Mouse (Mus musculus) mouse trophoblast stem cell (cell line): ENCODE results near the gene Tekt1.

Experiments used
- in situ Hi-C, 2 experiments: fragments of 300-500 bp; cut with MseI, MboI; formaldehyde crosslinking; loops; 2 replicates in 1 of 2; 3 replicates in 1 of 2; pipeline ENCODE4 v1.15.1; 2025

The Tekt1 gene

DNA sequence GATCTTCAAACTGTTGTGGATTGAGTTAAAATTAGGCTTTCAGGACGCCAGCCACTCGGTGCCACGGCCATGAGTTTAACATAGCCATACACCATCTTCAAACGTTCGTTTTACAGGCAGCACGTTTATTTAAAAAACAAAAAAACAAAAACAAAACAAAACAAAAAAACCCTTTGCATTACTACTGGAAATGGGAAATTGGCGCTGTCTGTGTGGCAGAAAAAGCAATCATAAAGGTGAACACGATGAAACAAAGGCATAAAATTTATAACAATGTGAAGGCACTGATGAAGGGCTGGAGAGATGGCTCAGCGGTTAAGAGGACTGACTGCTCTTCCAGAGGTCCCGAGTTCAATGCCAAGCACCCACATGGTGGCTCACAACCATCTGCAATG, at the start of gene Tekt1:
TSS of gene Tekt1 (minus strand) at position 96 of the 395 bp plus-strand sequence.
- in situ Hi-C loops: no loop called here

DNA sequence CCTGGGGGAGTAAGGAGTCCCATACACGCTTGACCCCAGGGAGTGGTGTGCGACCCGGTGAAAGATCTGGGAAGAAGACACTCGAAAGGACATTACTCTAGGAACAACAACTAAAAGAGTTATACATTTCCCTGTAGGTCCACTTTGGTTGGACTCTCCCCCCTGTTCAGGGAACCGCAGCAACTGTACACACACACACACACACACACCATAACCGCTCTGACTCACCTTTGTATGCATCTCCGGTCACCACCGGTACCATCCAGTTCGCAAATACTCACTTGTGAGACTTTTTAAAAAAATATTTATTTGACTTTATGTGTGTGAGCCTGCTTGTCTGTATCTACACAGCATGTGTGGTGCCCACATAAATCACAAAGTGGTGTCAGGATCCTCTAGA, 49.7 kb upstream of the Tekt1 start:
- in situ Hi-C loops: no loop called here

DNA sequence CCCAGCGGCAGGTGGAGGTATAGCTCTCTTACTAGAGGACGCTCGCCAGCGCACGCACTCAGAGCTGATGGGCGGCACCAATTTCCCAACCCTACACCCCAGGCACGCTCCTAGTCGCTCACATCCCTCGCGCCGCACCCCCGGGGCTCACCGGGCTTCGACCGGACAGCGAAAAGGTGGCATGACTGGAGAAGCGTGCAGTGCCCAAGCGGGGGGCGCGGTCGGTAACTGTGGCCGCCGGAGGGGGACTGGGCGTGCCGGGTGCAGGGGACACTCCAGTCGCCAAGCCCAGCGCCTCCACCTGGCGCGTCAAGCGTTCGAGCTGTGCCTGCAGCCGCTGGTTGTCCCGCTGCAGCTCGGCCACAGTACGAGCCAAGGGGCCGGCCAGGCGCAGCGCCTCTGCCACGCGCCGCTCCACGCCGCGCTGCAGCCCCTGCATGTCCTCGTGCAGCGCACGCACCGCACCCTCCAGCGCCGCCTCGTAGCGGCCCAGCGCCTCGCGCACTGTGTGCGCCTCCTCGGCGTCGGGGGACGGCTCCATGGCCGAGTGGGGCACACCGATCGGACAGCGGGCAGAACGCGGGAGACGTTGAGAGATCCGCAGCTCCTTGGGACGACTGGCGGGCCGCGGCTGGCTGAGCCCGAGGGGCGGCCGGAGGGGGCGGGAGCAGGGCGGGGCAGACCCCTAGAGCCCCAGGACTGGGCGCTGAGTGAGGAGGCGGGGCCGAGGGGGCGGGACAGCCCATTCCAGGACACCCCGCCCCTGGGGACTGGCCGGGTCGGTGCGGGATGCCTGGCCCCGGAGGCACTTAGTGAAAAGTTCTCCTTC, 49.1 kb upstream of the Tekt1 start, which contains the start of gene Smtnl2:
TSS of gene Smtnl2 (minus strand) at position 621 of the 829 bp plus-strand sequence.
- in situ Hi-C loops: no loop called here

DNA sequence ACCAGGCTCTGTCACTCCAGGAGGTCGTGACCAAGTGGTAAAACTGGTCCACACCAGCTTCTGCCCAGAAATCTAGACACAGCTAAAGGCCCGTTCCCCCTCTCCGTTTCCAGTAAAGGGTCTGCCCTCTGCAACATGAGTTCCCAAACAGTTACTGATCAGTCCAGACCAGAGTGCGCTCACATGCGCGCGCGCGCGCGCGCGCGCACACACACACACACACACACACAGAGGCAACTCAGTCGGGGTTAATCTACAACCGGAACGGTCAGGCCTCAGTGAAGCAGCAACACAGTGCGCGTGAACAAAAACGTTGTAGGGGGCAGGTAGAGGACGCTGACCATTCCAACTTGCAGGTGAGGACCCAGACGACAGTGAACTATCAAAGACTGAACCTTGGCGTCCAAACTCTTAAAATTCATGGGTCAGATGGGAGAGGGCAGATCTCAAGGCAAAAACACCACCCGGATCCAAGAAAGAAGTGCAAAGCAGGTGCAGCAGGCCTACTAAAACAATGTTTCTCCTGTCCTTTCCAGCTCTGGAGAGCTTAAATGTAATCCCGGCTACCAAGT, 48.4 kb upstream of the Tekt1 start:
- in situ Hi-C loops: no loop called here

DNA sequence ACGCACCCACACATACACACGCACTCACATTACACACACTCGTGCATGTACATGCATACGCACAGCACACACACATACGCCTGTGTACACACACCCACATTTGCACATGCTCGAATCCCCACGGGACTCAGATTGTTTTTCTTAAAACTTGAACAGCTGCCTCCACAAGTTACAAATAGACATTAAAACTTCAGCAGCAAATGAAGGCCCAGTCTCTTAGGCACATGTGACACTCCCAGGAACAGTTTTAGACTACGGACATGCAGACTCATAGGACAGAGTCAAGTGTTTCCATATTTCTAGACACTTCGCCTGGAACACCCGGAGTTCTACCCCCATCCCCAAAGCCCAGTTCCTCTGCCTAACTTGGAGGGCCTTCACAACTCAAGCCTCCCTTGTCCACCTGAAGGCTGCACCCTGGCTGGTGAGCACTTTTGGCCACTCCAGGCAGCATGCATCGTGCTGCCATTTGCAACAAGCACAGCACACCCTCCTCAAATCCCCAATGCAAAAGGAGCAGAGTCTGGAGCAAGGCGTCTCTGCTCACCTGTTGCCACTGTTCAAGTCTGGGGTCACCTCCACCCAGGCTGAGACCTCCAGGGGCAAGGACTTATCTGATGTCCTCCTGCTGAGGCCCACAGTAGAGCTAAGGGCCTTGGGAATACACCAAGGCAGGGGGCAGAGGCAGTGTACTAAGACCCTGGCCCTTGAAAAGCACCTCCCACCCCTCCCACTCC, 47.6 kb upstream of the Tekt1 start:
- in situ Hi-C loops: no loop called here

DNA sequence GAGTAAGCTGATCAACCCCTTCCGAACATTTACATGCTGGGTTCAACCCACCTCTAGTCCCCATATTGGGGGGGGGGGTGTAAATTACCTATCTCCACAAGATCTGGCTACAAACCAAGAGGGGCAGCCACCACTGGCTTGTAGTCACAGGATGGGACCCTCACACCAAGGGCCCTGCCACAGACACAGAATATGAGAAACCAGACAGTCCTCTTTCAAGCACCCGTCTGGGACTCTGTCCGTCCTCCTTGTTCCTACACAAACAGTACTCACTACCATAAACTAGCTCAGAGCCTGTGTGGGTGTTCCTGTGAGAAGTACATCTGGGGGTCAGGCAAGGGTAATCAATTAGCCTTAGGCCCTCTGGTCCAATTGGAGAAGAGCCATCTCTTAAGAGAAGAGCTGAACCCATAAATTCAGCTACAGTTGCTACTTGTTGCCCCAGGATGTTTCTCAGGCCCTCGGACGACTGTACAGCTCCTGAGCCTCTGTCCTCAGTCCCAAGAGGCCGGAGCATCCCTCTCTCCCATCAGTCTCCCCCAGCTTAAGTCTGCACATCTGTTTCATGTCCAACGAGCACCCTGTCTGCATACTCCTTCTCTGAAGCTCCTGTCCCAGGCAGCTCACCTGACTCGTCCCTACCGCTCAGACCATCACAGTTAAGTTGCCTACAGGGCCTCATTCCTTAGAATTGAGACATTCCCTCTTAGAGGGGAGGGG, 46.4 kb upstream of the Tekt1 start:
- in situ Hi-C loops: no loop called here

DNA sequence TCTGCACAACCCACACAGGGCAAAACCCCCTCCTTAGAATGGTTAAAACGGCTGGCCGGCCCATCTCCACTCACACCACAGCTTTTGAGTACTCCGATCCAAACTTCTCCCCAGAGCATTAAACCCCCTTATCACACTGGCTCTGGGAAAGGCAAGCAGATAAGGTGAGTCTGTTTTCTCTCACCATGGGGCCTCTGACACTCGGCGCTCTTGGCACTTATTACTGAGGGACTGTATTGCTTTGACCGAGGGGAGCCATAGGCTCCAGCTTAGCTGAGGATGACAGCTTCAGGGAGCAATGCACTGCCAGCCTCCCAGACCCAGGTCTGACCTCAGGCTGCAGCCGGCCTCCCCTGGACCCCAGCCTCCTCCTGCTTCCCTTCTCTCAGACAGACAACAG, 45.3 kb upstream of the Tekt1 start:
- in situ Hi-C loops: no loop called here

DNA sequence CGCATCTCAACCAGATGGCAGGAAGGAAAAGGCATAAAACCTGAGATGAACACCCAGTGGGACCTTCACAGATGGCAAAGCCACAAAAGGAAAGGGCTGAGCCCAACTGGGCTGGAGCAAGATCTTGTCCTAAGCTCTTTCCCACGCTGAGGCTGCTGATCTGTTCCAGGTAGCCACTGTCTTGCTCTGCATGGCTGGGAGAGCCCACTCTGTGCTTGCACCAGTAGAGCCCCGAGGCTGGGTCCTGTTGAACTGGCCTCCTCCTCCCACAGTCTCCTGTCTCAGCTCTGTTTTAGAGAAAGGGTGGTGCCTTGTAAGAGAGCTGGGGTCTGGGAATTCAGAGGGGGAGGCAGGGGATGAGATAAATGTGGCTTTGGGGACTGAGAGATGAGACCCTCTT, 44.8 kb upstream of the Tekt1 start:
- in situ Hi-C loops: no loop called here

DNA sequence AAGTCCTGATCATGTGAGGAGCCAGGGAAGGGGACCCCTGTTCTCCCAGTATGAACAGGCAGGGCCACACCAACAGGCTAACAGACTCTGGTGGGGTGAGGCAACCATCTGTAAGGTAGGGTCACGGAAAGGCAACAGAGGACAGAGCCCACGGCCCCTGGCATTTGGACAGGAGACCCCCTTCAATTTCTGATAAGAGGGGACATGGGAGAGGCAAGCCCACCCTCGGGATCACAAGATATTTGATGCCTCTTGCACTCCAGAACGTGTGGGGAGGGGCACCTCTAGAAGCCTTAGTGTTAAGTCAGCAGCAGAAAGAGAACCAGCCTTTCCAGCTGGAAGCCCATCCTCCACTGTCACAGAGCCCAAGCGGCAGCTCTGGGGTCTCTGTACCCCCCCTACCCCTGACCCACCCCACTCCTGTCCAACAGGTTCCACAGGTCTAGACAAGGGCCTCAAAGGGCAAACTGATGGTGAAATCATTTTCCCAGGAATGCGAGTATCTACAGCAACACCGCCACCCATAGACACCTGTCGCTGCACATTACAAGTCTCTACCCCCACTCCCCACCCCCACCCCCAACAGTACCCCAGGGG, 43.9 kb upstream of the Tekt1 start:
- in situ Hi-C loops: no loop called here

DNA sequence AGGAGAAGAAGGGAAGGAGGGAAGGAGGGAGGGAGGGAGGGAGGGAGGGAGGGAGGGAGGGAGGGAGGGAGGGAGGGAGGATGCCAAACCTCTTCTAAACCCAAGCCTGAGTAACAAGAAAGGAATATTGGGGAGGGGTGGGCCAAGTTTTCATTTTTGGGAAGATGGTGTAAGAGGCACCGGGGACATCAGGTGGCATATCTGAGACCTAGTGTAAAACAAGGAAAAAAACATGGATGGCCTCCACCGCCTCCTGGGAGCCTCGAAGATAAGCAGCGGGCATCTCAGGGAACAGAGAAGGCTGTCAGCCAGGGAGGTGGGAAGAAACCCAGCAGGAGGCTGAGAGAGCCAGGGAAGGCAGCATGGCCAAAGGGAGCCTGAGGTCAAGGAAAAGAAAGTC, 43.3 kb upstream of the Tekt1 start:
- in situ Hi-C loops: no loop called here

DNA sequence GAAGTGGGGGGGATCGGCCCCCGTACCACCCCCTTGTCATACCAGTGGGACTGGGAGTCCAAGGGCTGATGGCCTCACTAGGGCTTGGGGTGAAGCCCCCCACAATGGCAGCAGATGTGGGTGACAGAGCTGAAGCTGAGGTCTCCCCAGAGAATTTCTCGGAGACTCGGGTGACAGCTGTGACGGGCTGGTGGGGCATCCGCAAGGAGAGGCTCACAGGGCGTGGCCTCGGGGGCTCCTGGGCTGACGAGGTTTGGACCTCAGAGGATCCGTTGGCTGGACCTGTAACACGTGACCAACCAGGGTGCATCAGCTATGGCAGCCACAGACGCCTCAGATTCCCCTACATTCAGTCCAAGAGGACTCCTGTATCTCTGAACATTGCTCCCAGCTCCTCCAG, 40.7 kb upstream of the Tekt1 start:
- in situ Hi-C loops: no loop called here

DNA sequence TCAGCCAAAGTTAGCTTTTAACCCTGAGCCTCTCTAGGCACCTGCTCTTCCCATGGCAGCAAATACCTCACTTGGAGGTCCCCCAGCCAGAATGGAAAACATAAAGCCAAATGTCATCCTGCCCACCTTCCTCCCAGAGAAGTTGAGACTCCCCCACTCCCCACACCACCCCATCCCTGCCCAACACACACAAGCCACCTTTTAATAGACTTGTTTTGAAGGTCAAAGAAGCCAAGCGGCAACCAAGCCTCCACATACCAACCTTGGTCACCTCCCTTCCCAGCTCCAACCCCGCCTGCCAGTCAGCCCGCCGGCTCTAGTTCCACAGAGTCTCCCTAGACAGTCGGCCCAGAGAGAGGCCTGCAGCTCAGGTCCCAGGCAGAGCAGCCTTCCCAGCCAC, 39.8 kb upstream of the Tekt1 start:
- in situ Hi-C loops: no loop called here

DNA sequence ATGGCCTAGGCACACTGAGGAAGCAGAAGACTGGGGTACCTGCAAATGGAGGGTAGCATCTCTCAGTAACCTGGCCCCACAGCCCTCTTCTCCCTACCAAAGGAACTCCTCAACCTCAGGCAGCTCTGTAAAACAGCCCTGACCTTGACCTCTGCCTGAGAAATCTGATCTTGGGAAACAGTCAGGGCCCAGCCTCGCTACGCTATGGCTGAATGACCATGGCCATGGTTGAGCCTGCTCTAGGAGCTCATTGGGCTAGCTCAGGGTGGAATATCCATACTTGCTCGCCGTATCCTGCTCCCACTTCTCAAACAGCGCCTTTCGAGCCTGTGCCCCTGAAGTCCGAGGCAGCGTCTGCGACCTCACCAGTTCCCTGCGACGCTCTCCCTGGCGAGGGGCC, 38.8 kb upstream of the Tekt1 start:
- in situ Hi-C loops: no loop called here

DNA sequence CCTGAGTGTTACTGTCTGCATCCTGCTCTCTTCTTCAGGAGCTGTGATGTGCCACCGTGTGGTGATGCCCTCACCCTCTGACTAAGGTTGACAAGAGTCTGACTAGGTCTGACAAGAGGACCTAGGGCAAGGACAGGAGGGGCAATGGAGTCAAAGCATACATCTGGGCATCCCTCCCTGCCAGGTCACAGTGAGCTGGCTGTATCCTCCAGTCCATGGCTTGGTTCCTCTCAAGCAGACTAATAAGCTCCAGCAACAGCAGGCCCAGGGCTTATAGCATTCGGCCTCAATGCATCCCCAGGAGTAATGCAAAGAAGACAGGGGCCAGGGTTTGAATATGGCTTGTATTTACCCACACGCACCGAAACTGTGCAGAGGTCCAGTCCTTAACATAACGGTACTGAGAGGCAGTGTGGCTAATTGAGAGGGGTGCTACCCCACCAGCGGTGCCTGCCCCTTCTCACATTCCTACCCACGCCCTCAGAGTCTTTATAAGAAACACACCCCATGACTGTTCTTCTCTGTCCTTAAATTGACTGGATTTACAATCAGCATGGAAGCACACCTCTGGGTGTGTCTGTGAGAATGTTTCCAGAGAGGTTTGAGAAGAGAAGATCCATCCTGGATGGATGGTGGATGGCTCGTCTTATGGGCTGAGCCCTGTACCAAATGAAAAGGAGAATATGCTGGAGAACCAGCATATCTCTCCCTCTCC, 35.7 kb upstream of the Tekt1 start:
- in situ Hi-C loops: no loop called here

DNA sequence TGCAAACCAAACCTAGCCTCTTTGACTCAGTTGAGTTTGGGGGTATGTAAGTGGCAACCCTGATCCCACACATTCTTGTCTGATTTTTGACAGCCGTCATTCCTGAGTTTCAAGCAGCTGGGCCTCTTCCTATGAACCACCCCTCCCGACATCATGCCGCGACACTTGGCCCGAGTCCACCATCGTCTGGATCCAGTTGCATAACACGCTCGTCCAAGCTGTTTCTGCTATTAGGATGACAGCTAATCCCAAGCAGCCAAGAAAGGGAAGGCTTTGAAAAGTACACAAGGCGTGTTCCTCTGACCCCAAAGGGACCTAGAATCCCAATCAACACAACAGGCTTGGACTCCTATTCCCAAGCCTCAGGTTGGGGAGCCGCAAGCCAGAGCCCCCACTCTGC, 34.8 kb upstream of the Tekt1 start:
- in situ Hi-C loops: no loop called here

DNA sequence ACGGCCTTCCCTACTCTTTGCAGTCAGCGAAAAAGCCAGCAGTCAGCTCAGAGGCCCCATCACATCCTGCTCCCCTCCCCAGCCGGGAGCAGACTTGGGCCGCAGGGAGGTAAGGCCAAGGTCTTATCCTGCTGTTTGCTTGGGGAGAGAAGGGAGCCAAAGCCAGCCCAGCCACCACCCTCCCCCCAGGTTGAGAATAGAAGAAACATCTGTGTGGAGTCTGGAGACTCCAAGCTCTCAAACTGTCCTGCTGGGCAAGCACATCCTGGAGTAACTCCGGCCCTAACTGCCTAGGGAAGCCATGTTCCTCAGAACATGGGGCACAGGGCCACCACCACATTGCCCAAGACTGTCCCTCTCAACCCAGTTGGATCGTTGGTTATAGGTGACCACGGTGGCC, 34.4 kb upstream of the Tekt1 start:
- in situ Hi-C loops: no loop called here

DNA sequence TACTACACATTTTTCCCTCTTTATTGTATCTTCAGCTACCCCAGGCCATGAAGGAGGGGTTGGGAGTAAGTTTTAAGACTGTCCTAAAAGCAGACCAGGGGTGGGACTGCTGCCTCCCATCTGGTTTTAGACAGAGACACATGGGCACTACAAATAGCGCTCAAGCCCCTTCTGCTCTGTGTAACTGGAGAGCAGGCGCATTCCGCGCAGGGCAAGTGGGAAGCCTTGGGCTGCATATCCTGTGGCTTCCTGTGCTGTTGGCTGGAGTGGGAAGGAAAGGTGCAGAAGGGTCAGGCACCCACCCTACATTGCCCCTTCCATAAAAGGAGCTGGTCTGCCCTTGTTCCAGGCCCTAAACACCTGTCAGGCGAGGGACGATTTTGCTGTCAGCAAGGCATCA, 33.4 kb upstream of the Tekt1 start:
- in situ Hi-C loops: no loop called here

DNA sequence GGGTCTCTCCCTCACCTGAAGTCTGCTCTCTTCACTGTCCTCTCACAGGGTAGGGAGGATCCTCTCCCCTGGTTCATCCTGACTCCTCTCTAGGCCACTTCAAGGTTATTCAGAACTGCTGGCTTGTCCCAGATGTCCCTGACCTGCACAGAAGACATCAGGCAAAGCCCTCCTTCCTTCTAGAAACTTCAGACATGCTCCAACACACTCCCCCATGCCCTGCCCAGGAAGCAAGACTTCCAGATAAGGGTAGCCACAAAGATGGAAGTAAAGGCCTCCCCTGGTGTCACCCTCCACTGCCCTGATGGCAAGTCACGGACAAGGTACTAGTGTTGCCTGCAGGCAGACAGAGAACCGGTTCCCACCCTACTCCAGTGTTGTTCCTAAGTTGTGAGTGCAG, 32.5 kb upstream of the Tekt1 start:
- in situ Hi-C loops: no loop called here

DNA sequence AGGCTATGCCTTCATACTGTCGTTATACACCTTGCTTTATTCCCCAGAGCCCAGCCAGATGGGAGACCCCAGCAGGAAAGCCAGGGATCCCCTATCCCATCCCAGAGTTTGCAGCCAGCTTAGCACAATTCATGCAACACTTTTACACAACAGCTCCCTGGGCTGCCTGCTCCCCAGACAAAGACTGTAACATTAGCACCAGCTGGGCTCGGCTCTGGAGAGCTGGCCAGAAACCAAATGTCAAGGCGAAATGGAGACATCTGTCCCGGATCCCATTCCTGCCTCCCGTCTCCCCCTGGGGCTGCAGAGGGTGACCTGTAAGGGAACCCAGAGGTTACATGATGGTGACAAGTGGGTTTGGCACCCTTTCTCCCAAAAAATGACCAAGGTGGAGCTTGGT, 31.4 kb upstream of the Tekt1 start:
- in situ Hi-C loops: no loop called here

DNA sequence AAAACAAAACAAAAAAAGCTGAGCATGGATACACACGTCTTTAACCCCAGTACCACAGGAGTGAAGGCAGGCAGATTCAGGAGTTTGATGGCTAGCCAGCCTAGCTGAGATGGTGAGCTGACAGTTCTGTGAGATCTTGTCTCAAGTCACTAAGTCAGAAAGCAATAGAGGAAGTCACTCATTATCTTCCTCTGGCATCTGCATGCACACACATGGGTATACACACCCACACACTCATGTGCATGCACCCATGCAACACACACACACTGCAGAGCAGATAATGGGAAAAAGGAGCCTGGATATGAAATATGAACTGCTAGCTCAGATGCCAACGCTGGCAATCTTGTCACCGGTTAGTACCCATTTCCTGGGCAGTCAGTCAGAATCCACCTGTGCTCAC, 31.0 kb upstream of the Tekt1 start:
- in situ Hi-C loops: no loop called here

DNA sequence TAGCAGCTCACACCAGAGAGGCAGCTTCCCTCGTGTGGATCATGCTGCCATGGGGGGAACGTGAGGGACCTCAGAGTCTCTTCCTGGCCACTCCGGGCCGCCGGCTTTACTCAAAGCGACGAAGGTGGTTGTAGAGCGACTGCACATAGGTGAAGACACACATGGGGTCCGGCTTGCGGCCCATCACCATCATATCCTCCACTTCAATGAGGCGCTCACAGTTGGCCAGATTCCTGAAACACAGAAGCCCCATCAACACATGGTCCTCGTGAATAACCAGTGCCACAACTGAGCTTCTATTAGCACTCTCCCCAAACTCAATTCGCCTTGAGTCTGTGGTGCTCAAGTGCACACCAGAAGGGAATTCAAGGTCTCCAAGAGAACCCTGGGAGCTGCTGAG, 28.9 kb upstream of the Tekt1 start:
- in situ Hi-C loops: no loop called here
